Mouse (Mus musculus): ENCODE data around the gene Tmem60. TPM values are rescaled to one million over a fixed set of nuclear protein-coding genes. Genes with fewer than 3 reads are reported as not detected.

The Tmem60 gene
- polyA plus RNA-seq, 1 experiment = 14.5 TPM

DNA sequence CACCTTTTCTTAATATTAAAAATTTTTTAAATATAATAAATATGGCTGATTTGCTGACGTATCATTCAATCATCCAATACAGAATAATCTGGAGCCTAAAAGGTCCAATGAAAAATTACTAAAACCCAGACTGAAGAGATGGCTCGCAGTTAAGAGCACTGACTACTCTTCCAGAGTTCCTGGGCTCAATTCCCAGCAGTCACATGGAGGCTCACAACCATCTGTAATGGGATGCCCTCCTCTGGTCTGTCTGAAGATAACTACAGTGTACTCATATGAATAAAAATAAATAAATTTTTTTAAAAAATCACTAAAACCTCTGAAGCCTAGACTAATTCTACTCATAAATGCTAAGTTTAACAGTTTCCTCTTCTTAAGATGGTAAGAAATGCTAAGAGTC lies 20.1 kb upstream of the Tmem60 start:
- H3ac ChIP-seq (ENCODE audit: control insufficient read depth, insufficient read length) = no peak overlapping the region
- H3K27me3 ChIP-seq (ENCODE audit: control insufficient read depth, insufficient read depth, insufficient read length) = no peaks in the 10 kb centered on the region
- no peaks in the 10 kb centered on the region for H3K79me2 ChIP-seq (ENCODE audit: control insufficient read depth, insufficient read depth)
- peaks cover 3% of the 10 kb centered on the region for H3K36me3 ChIP-seq (ENCODE audit: control insufficient read depth, insufficient read depth)
- TF ChIP-seq MAX (IDR thresholded peaks at IDR 0.05; ENCODE audit: low read depth) (no peak), TCF3 (IDR thresholded peaks at IDR 0.05; ENCODE audit: insufficient read length, low read depth) (no peak), SRF (IDR thresholded peaks at IDR 0.05; ENCODE audit: control insufficient read depth, insufficient read length, low read depth) (no peak), CEBPB (IDR thresholded peaks at IDR 0.05; ENCODE audit: insufficient read depth, poor library complexity, severe bottlenecking) (no peak), E2F4 (IDR thresholded peaks at IDR 0.05; ENCODE audit: insufficient read depth) (no peak)
- H3K4me3 ChIP-seq = no peak overlapping the region
- no peak overlapping the region for H3K4me2 ChIP-seq (ENCODE audit: low read depth)

DNA sequence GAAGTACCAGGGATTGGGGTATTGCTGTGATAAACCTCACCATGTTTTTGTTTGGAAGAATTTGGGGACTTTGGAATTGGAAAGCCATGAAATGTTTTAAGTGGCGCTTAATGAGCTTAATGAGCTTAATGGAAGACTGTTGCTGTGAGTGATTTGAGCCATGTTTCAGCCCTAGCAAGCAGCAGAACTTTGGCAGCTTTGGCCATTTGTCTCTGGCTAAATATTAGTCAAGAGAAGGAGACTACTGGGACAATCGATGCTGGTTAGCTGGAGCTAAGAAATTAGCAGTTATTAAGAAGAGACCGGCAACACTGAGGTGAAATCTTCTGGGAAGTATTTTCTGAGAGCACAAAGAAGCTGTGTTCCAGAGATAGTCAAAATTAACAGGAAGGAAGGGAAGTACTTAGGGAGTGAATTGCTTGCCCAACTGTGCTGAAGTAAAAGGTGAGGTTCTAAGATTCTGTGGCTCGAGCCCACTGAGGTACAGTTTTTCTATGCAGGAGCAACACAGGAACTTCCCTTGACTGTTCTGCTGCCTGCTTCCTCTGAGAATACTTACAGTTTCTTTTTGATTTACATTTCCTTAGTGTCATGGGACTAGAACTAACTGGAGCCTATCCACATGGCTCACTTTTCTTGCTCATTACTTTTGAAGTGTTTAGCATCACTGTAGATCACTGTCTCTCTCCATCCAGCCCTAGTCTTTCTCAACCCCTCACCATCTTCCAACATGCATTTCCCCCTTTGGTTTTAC lies 17.6 kb upstream of the Tmem60 start:
- TF ChIP-seq MYOD1 (IDR thresholded peaks at IDR 0.05; ENCODE audit: control insufficient read depth in 1 of 3, insufficient read length in 2 of 3, low read depth in 2 of 3) = no peak
- TF ChIP-seq CEBPB (IDR thresholded peaks at IDR 0.05; ENCODE audit: insufficient read depth, poor library complexity, severe bottlenecking) = no peak
- TF ChIP-seq POLR2A (IDR thresholded peaks at IDR 0.05; ENCODE audit: insufficient read length, low read depth) = no peak
- TF ChIP-seq USF1 (IDR thresholded peaks at IDR 0.05; ENCODE audit: low read depth) = no peak
- TF ChIP-seq TCF3 (IDR thresholded peaks at IDR 0.05; ENCODE audit: insufficient read length, low read depth) = no peak
- TF ChIP-seq MAX (IDR thresholded peaks at IDR 0.05; ENCODE audit: low read depth) = no peak
- TF ChIP-seq MYOG (IDR thresholded peaks at IDR 0.05; ENCODE audit: control insufficient read depth in 1 of 3, insufficient read depth in 1 of 3, insufficient read length in 2 of 3, low read depth in 2 of 3) = no peak
- TF ChIP-seq REST (IDR thresholded peaks at IDR 0.05; ENCODE audit: insufficient read depth, insufficient read length) = no peak
- no peak for TF ChIP-seq POLR2AphosphoS2 (IDR thresholded peaks at IDR 0.05; ENCODE audit: insufficient read length, low read depth)
- TF ChIP-seq TCF12 (IDR thresholded peaks at IDR 0.05; ENCODE audit: insufficient read depth, poor library complexity, severe bottlenecking) = no peak
- no peak for TF ChIP-seq E2F4 (IDR thresholded peaks at IDR 0.05; ENCODE audit: insufficient read depth)
- no peak for TF ChIP-seq SRF (IDR thresholded peaks at IDR 0.05; ENCODE audit: control insufficient read depth, insufficient read length, low read depth)
- Histone ChIP-seq H3K4me3 (no peak overlapping the region), H3ac (ENCODE audit: control insufficient read depth, insufficient read length) (no peak overlapping the region), H3K4me2 (ENCODE audit: low read depth) (no peak overlapping the region), H3K27me3 (ENCODE audit: control insufficient read depth, insufficient read depth, insufficient read length) (no peaks in the 10 kb centered on the region), H3K36me3 (ENCODE audit: control insufficient read depth, insufficient read depth) (no peaks in the 10 kb centered on the region), H3K79me2 (ENCODE audit: control insufficient read depth, insufficient read depth) (peaks cover 3% of the 10 kb centered on the region)

DNA sequence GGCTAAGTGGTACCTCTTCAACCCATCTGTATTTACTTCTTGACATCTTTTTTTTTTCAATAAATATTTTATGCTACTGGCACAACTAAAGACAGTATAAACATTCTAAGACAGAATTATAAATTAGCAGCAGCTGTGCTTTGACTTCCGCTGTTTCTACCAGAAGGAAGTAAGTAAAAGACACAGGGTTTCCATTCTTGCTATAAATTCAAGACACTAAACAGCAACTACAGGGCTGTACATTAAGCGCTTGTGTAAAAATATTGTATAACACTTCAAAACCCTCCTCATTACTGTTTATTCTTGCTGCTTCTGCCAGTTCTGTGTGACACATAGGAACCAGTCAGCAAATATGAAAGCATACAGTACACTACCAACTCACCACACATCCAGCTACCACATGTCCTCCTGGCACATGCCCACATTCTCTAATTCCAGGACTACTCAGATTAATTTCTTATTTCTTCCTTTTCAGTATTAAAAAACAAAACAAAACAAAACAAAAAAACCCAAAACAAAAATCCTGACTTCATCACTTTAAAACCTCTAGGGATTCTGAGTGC lies 16.7 kb upstream of the Tmem60 start:
- no peak overlapping the region for H3K4me2 ChIP-seq (ENCODE audit: low read depth)
- TF ChIP-seq USF1 (IDR thresholded peaks at IDR 0.05; ENCODE audit: low read depth) (no peak), SRF (IDR thresholded peaks at IDR 0.05; ENCODE audit: control insufficient read depth, insufficient read length, low read depth) (no peak), TCF12 (IDR thresholded peaks at IDR 0.05; ENCODE audit: insufficient read depth, poor library complexity, severe bottlenecking) (no peak), E2F4 (IDR thresholded peaks at IDR 0.05; ENCODE audit: insufficient read depth) (no peak), REST (IDR thresholded peaks at IDR 0.05; ENCODE audit: insufficient read depth, insufficient read length) (no peak), TCF3 (IDR thresholded peaks at IDR 0.05; ENCODE audit: insufficient read length, low read depth) (no peak), CEBPB (IDR thresholded peaks at IDR 0.05; ENCODE audit: insufficient read depth, poor library complexity, severe bottlenecking) (no peak)
- no peak overlapping the region for H3ac ChIP-seq (ENCODE audit: control insufficient read depth, insufficient read length)
- peaks cover 3% of the 10 kb centered on the region for H3K79me2 ChIP-seq (ENCODE audit: control insufficient read depth, insufficient read depth)
- no peak overlapping the region for H3K4me3 ChIP-seq
- no peaks in the 10 kb centered on the region for H3K36me3 ChIP-seq (ENCODE audit: control insufficient read depth, insufficient read depth)
- H3K27me3 ChIP-seq (ENCODE audit: control insufficient read depth, insufficient read depth, insufficient read length) = no peaks in the 10 kb centered on the region

DNA sequence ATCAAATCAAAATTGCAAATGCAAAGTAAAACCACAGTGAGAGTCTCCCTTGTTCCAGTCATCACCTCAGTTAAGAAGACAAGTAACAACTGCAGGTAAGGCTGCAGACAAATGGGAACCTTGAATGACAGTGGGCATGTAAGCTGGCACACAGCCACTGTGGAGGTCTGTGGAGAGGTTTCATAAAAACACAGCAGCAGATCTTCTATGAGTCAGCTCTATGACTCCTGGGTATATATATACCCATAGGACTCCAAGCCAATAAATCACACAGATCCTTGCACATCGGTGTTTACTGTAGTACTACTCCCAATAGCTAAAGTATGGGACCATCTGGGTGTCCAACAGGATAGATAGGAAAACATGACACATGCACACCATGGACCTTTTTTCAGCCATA lies 8.8 kb upstream of the Tmem60 start:
- Histone ChIP-seq H3ac (ENCODE audit: control insufficient read depth, insufficient read length) (no peak overlapping the region), H3K36me3 (ENCODE audit: control insufficient read depth, insufficient read depth) (no peaks in the 10 kb centered on the region), H3K4me3 (no peak overlapping the region), H3K4me2 (ENCODE audit: low read depth) (no peak overlapping the region), H3K79me2 (ENCODE audit: control insufficient read depth, insufficient read depth) (peaks cover 4% of the 10 kb centered on the region), H3K27me3 (ENCODE audit: control insufficient read depth, insufficient read depth, insufficient read length) (no peaks in the 10 kb centered on the region)
- no peak for TF ChIP-seq POLR2A (IDR thresholded peaks at IDR 0.05; ENCODE audit: insufficient read length, low read depth)
- TF ChIP-seq USF1 (IDR thresholded peaks at IDR 0.05; ENCODE audit: low read depth) = no peak
- TF ChIP-seq REST (IDR thresholded peaks at IDR 0.05; ENCODE audit: insufficient read depth, insufficient read length) = no peak
- TF ChIP-seq POLR2AphosphoS2 (IDR thresholded peaks at IDR 0.05; ENCODE audit: insufficient read length, low read depth) = no peak
- no peak for TF ChIP-seq TCF12 (IDR thresholded peaks at IDR 0.05; ENCODE audit: insufficient read depth, poor library complexity, severe bottlenecking)
- no peak for TF ChIP-seq MYOG (IDR thresholded peaks at IDR 0.05; ENCODE audit: control insufficient read depth in 1 of 3, insufficient read depth in 1 of 3, insufficient read length in 2 of 3, low read depth in 2 of 3)
- TF ChIP-seq SRF (IDR thresholded peaks at IDR 0.05; ENCODE audit: control insufficient read depth, insufficient read length, low read depth) = no peak
- no peak for TF ChIP-seq CEBPB (IDR thresholded peaks at IDR 0.05; ENCODE audit: insufficient read depth, poor library complexity, severe bottlenecking)
- no peak for TF ChIP-seq MYOD1 (IDR thresholded peaks at IDR 0.05; ENCODE audit: control insufficient read depth in 1 of 3, insufficient read length in 2 of 3, low read depth in 2 of 3)
- no peak for TF ChIP-seq E2F4 (IDR thresholded peaks at IDR 0.05; ENCODE audit: insufficient read depth)
- no peak for TF ChIP-seq MAX (IDR thresholded peaks at IDR 0.05; ENCODE audit: low read depth)
- no peak for TF ChIP-seq TCF3 (IDR thresholded peaks at IDR 0.05; ENCODE audit: insufficient read length, low read depth)

Measured in myocyte (in vitro differentiated cells).